Mouse (Mus musculus) myocyte (in vitro differentiated cells): ENCODE measurements around the gene Szrd1. TPM values are rescaled to one million over a fixed set of nuclear protein-coding genes. Genes with fewer than 3 reads are reported as not detected.

ENCODE experiments used
- H3K27me3 ChIP-seq: one replicate; pipeline ENCODE4 v1.6.1; 2011; ENCODE audit not compliant: control insufficient read depth, insufficient read depth, insufficient read length
- H3K36me3 ChIP-seq: one replicate; pipeline ENCODE4 v1.6.1; 2011; ENCODE audit not compliant: control insufficient read depth, insufficient read depth
- H3K4me2 ChIP-seq: one replicate; pipeline ENCODE4 v1.6.1; 2011; ENCODE audit warnings: low read depth, control low read depth
- H3K4me3 ChIP-seq: one replicate; pipeline ENCODE4 v1.5.1; 2011; ENCODE audit warnings: mild to moderate bottlenecking, control low read depth, moderate library complexity
- H3K79me2 ChIP-seq: one replicate; pipeline ENCODE4 v1.6.1; 2011; ENCODE audit not compliant: control insufficient read depth, insufficient read depth
- H3ac ChIP-seq: one replicate; pipeline ENCODE4 v1.6.1; 2011; ENCODE audit not compliant: control insufficient read depth, insufficient read length
- CEBPB ChIP-seq: IDR thresholded peaks from 2 replicates; pipeline ENCODE4 v1.6.1; 2011; ENCODE audit warnings: mild to moderate bottlenecking, moderate library complexity; ENCODE audit not compliant: poor library complexity, insufficient read depth, severe bottlenecking
- E2F4 ChIP-seq: IDR thresholded peaks from one replicate; pipeline ENCODE4 v1.6.1; 2011; ENCODE audit warnings: mild to moderate bottlenecking, control low read depth, moderate library complexity; ENCODE audit not compliant: insufficient read depth
- MAX ChIP-seq: IDR thresholded peaks from one replicate; pipeline ENCODE4 v1.6.1; 2011; ENCODE audit warnings: low read depth, mild to moderate bottlenecking, control low read depth
- MYOD1 ChIP-seq, 3 experiments: IDR thresholded peaks; one replicate each; pipeline ENCODE4 v1.6.1; 2011; ENCODE audit warnings: control low read depth in 2 of 3, low read depth in 2 of 3, mild to moderate bottlenecking in 2 of 3, moderate library complexity in 1 of 3; ENCODE audit not compliant: insufficient read length in 2 of 3, control insufficient read depth in 1 of 3
- MYOG ChIP-seq, 3 experiments: IDR thresholded peaks; one replicate each; pipeline ENCODE4 v1.6.1; 2011; ENCODE audit warnings: control low read depth in 2 of 3, low read depth in 2 of 3, mild to moderate bottlenecking in 2 of 3; ENCODE audit not compliant: insufficient read length in 2 of 3, control insufficient read depth in 1 of 3, insufficient read depth in 1 of 3
- POLR2A ChIP-seq: IDR thresholded peaks from one replicate; pipeline ENCODE4 v1.6.1; 2011; ENCODE audit warnings: low read depth, mild to moderate bottlenecking, control low read depth, moderate library complexity; ENCODE audit not compliant: insufficient read length
- POLR2AphosphoS2 ChIP-seq: IDR thresholded peaks from one replicate; pipeline ENCODE4 v1.6.1; 2011; ENCODE audit warnings: low read depth, control low read depth; ENCODE audit not compliant: insufficient read length
- REST ChIP-seq: IDR thresholded peaks from one replicate; pipeline ENCODE4 v1.6.1; 2011; ENCODE audit warnings: mild to moderate bottlenecking, control low read depth, moderate library complexity; ENCODE audit not compliant: insufficient read depth, insufficient read length
- SRF ChIP-seq: IDR thresholded peaks from one replicate; pipeline ENCODE4 v1.6.1; 2011; ENCODE audit warnings: low read depth; ENCODE audit not compliant: control insufficient read depth, insufficient read length
- TCF12 ChIP-seq: IDR thresholded peaks from one replicate; pipeline ENCODE4 v1.6.1; 2011; ENCODE audit warnings: mild to moderate bottlenecking, control low read depth; ENCODE audit not compliant: poor library complexity, insufficient read depth, severe bottlenecking
- TCF3 ChIP-seq: IDR thresholded peaks from one replicate; pipeline ENCODE4 v1.6.1; 2011; ENCODE audit warnings: low read depth, control low read depth; ENCODE audit not compliant: insufficient read length
- USF1 ChIP-seq: IDR thresholded peaks from one replicate; pipeline ENCODE4 v1.6.1; 2011; ENCODE audit warnings: low read depth, mild to moderate bottlenecking, control low read depth, moderate library complexity
- polyA plus RNA-seq: library from polyadenylated mRNA; unstranded; fragments of >200 nt; fragmentation: generic; extraction: Trizol; gene quantifications from one replicate; pipeline ENCODE4 v1.2.1, GENCODE M21; 2012; ENCODE audit warnings: missing spikeins

The Szrd1 gene
- polyA plus RNA-seq, 1 experiment: 107 TPM

- Histone ChIP-seq H3K27me3 (no peaks in the 10 kb centered on the region), H3K4me2 (no peak overlapping the region), H3K79me2 (peaks cover 17% of the 10 kb centered on the region), H3K36me3 (peaks cover 18% of the 10 kb centered on the region), H3K4me3 (no peak overlapping the region), H3ac (no peak overlapping the region)
- TF ChIP-seq USF1 (no peak), TCF12 (no peak), MYOD1 (IDR thresholded peaks at IDR 0.05; ENCODE audit: control insufficient read depth in 1 of 3, insufficient read length in 2 of 3, low read depth in 2 of 3) (peak in 2 of 3 experiments; percentile 66 to 90), TCF3 (peak; percentile 9), MYOG (IDR thresholded peaks at IDR 0.05; ENCODE audit: control insufficient read depth in 1 of 3, insufficient read depth in 1 of 3, insufficient read length in 2 of 3, low read depth in 2 of 3) (peak in 1 of 3 experiments; percentile 83), REST (no peak), POLR2AphosphoS2 (no peak), MAX (no peak), SRF (no peak), CEBPB (no peak)
Measured at GRCm38 (mm10) chr4:141180831-141181230, 41.3 kb upstream of the Szrd1 start.

GRCm38 (mm10) chr4:141178500-141178899 is 38.9 kb upstream of the Szrd1 start:
- peaks cover 13% of the 10 kb centered on the region for H3K36me3 ChIP-seq
- TF ChIP-seq E2F4 (no peak), TCF3 (no peak), POLR2AphosphoS2 (no peak), TCF12 (peak; percentile 42), MYOG (IDR thresholded peaks at IDR 0.05; ENCODE audit: control insufficient read depth in 1 of 3, insufficient read depth in 1 of 3, insufficient read length in 2 of 3, low read depth in 2 of 3) (peak in 2 of 3 experiments; percentile 66 to 77), MAX (peak; percentile 30), MYOD1 (IDR thresholded peaks at IDR 0.05; ENCODE audit: control insufficient read depth in 1 of 3, insufficient read length in 2 of 3, low read depth in 2 of 3) (peak in 2 of 3 experiments; percentile 33 to 68), SRF (no peak), USF1 (no peak), REST (no peak), CEBPB (0 out of 2 replicates have a peak, but pooled peaks have one; percentile 30), POLR2A (no peak)
- H3K79me2 ChIP-seq: peaks cover 13% of the 10 kb centered on the region
- H3K27me3 ChIP-seq: no peaks in the 10 kb centered on the region
- no peak overlapping the region for H3ac ChIP-seq
- no peak overlapping the region for H3K4me2 ChIP-seq
- H3K4me3 ChIP-seq: no peak overlapping the region

- TF ChIP-seq TCF3: no peak
- no peak overlapping the region for H3ac ChIP-seq
- no peak overlapping the region for H3K4me3 ChIP-seq
- H3K79me2 ChIP-seq: peaks cover 10% of the 10 kb centered on the region
- H3K4me2 ChIP-seq: no peak overlapping the region
- peaks cover 24% of the 10 kb centered on the region for H3K36me3 ChIP-seq
- no peaks in the 10 kb centered on the region for H3K27me3 ChIP-seq
Measured at GRCm38 (mm10) chr4:141176328-141176838, 36.8 kb upstream of the Szrd1 start.

- peaks cover 30% of the 10 kb centered on the region for H3K36me3 ChIP-seq
- TF ChIP-seq MYOG (IDR thresholded peaks at IDR 0.05; ENCODE audit: control insufficient read depth in 1 of 3, insufficient read depth in 1 of 3, insufficient read length in 2 of 3, low read depth in 2 of 3) (no peak), TCF12 (no peak), REST (no peak), SRF (no peak), E2F4 (no peak), TCF3 (no peak), MYOD1 (IDR thresholded peaks at IDR 0.05; ENCODE audit: control insufficient read depth in 1 of 3, insufficient read length in 2 of 3, low read depth in 2 of 3) (no peak), POLR2A (no peak), MAX (no peak), CEBPB (no peak), POLR2AphosphoS2 (no peak), USF1 (no peak)
Measured at GRCm38 (mm10) chr4:141175783-141176182, 36.2 kb upstream of the Szrd1 start.

GRCm38 (mm10) chr4:141172121-141172520 is 32.5 kb upstream of the Szrd1 start:
- Histone ChIP-seq H3K4me2 (no peak overlapping the region), H3K36me3 (peaks cover 33% of the 10 kb centered on the region), H3K4me3 (no peak overlapping the region), H3K27me3 (no peaks in the 10 kb centered on the region), H3K79me2 (peaks cover 21% of the 10 kb centered on the region), H3ac (no peak overlapping the region)
- TF ChIP-seq POLR2AphosphoS2: no peak
- TF ChIP-seq CEBPB: no peak
- TF ChIP-seq TCF3: no peak
- no peak for TF ChIP-seq REST
- TF ChIP-seq MAX: no peak
- TF ChIP-seq POLR2A: no peak
- no peak for TF ChIP-seq MYOD1 (IDR thresholded peaks at IDR 0.05; ENCODE audit: control insufficient read depth in 1 of 3, insufficient read length in 2 of 3, low read depth in 2 of 3)
- no peak for TF ChIP-seq USF1
- TF ChIP-seq E2F4: no peak
- no peak for TF ChIP-seq SRF
- TF ChIP-seq TCF12: no peak
- no peak for TF ChIP-seq MYOG (IDR thresholded peaks at IDR 0.05; ENCODE audit: control insufficient read depth in 1 of 3, insufficient read depth in 1 of 3, insufficient read length in 2 of 3, low read depth in 2 of 3)

More at GRCm38 (mm10) chr4:141175783-141176182, 36.2 kb upstream of the Szrd1 start:
- H3K4me3 ChIP-seq: no peak overlapping the region
- H3ac ChIP-seq: no peak overlapping the region
- peaks cover 10% of the 10 kb centered on the region for H3K79me2 ChIP-seq
- H3K27me3 ChIP-seq: no peaks in the 10 kb centered on the region
- no peak overlapping the region for H3K4me2 ChIP-seq
